26 mouse cellular contexts compared by ENCODE assay signal in genomic region chr9:40547876-40548275, GRCm38 (mm10).
"Had no signal": no experiment of that assay in that cellular context is flagged by ENCODE, and none has a peak within 500 bp of the region (broad histone marks: within the 10 kb centered on the region; RNA-seq: fewer than 3 reads in every experiment).

No protein-coding gene starts in this region.

- H3K9ac ChIP-seq: forebrain, embryonic 15.5 days; forebrain, postnatal 0 days; heart, embryonic 13.5 days; hindbrain, embryonic 12.5 days; hindbrain, embryonic 14.5 days; intestine, embryonic 15.5 days; limb, embryonic 12.5 days; liver, embryonic 13.5 days had no signal

- ATAC-seq: forebrain, embryonic 15.5 days; forebrain, postnatal 0 days; hindbrain, embryonic 16.5 days; inflammation-experienced regulatory T-cells, adult 6 months; intestine, embryonic 15.5 days; intestine, postnatal 0 days had no signal

- H3K27ac ChIP-seq: forebrain, embryonic 15.5 days; heart, adult 2 months; heart, embryonic 13.5 days; hindbrain, embryonic 10.5 days; hindbrain, embryonic 12.5 days; hindbrain, embryonic 14.5 days; intestine, embryonic 15.5 days; layer of hippocampus, adult 2 months; left cerebral cortex, adult 2 months; limb, embryonic 10.5 days; limb, embryonic 12.5 days; liver, embryonic 13.5 days had no signal

- H3K9me3 ChIP-seq: forebrain, embryonic 15.5 days; heart, embryonic 13.5 days; hindbrain, embryonic 10.5 days; hindbrain, embryonic 12.5 days; intestine, embryonic 15.5 days; limb, embryonic 10.5 days; limb, embryonic 12.5 days; liver, embryonic 13.5 days had no signal

- H3K27me3 ChIP-seq: forebrain, embryonic 15.5 days; heart, embryonic 13.5 days; hindbrain, embryonic 12.5 days; intestine, embryonic 15.5 days; limb, embryonic 12.5 days; liver, embryonic 13.5 days had no signal

- DNase-seq: forebrain, postnatal 0 days; gastrocnemius, postnatal 14 days; gastrocnemius, postnatal 36 days; heart, adult 2 months; heart, postnatal 36 days; kidney, adult 18-20 months; kidney, adult 8-10 months; kidney, postnatal 10 days; kidney, postnatal 25 days; kidney, postnatal 4 days; liver; liver, embryonic 13.5 days had no signal

- H3K4me2 ChIP-seq: forebrain, embryonic 15.5 days; hindbrain, embryonic 12.5 days; hindbrain, embryonic 14.5 days; intestine, embryonic 15.5 days; limb, embryonic 12.5 days; liver, embryonic 11.5 days; liver, embryonic 13.5 days had no signal

- H3K36me3 ChIP-seq: forebrain, embryonic 15.5 days; heart, embryonic 13.5 days; hindbrain, embryonic 10.5 days; hindbrain, embryonic 12.5 days; intestine, embryonic 15.5 days; limb, embryonic 10.5 days; limb, embryonic 12.5 days; liver, embryonic 13.5 days had no signal

- H3K4me1 ChIP-seq: forebrain, embryonic 15.5 days; hindbrain, embryonic 10.5 days; hindbrain, embryonic 12.5 days; intestine, embryonic 15.5 days; limb, embryonic 10.5 days; limb, embryonic 12.5 days; liver, embryonic 13.5 days had no signal

- H3K4me3 ChIP-seq: forebrain, embryonic 15.5 days; heart, adult 2 months; heart, embryonic 13.5 days; hindbrain, embryonic 10.5 days; hindbrain, embryonic 12.5 days; intestine, embryonic 15.5 days; layer of hippocampus, adult 2 months; left cerebral cortex, adult 2 months; limb, embryonic 10.5 days; limb, embryonic 12.5 days; liver, embryonic 13.5 days had no signal
